Mouse (Mus musculus) left cerebral cortex, postnatal 25 days (tissue): ENCODE results near the gene Zfp219. TPM values are rescaled to one million over a fixed set of nuclear protein-coding genes. Genes with fewer than 3 reads are reported as not detected.

ENCODE experiments used
- DNase-seq, 2 experiments: peaks; one replicate each; pipeline ENCODE4 v3.0.0; 2022; ENCODE audit warnings: low spot score in 2 of 2, mixed read lengths in 1 of 2
- intact Hi-C: fragments of 180-260 bp; cut with DNase I; formaldehyde crosslinking; loops from one replicate; pipeline ENCODE4 v1.15.1; 2025
- total RNA-seq, 2 experiments: library from RNA; stranded (reverse); gene quantifications; 2 replicates each; pipeline ENCODE4 v1.2.3; 2021

Gene Zfp219
- total RNA-seq, 2 experiments from 2014 or later: 32.0 to 36.3 TPM

DNA sequence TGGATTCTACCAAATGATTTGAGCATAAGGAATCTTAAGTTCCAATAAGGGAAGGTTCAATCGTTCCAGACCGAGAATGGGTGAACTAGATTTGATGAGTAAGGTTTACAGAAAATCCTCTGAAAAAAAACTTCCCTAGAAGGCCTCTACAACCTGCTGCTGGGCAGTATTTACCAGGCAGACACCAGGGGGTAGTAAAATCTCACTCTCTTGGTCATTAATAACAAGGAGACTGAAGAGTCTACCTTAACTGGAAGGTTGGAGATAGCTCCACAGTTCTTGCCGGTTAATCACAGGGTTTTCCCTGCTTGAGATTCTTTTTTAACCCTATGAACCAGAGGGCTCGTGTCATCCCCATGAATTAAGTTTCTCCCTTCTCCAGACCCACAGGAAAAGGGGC lies 37.3 kb downstream of the Zfp219 start:
- intact Hi-C loops: no loop called here
- no peak for DNase-seq

DNA sequence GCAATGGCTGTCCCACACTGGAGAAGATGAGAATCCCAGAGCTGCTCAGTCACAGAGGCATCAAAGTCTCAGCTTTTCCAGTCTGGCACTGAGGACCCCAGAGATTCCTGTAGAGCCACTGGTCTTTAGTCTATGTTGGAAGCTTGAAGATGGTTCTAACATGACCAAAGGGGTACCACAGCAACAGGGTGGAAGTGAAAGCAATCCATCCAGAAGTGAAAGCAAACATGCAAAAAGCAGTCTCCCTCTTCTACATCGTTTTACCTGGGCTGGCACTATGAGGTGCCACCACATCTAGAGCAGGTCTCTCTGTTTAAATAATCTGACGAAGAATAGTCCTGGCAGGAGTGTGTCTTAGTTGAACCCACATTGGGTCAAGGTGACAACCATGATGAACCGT lies 41.3 kb downstream of the Zfp219 start:
- DNase-seq: no peak
- intact Hi-C loops: no loop called here

DNA sequence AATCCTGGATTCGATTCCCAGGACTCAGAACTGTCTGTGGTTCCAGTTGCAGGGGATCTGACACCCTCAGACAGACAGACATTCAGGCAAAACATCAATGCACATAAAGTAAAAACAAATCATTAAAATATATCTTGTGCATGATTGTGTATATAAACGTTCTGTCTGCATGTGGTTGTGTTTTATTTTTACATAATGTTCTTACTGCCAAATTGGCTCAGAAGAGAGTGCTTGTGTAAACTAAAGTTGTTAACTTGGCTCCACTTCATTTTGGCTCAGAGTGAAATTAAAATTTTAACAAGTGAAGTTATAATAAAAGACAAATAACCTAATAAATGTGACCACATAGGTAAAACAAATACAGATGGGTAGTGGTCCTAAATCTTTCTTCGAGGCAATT lies 53.1 kb downstream of the Zfp219 start:
- intact Hi-C loops: no loop called here
- DNase-seq: no peak

DNA sequence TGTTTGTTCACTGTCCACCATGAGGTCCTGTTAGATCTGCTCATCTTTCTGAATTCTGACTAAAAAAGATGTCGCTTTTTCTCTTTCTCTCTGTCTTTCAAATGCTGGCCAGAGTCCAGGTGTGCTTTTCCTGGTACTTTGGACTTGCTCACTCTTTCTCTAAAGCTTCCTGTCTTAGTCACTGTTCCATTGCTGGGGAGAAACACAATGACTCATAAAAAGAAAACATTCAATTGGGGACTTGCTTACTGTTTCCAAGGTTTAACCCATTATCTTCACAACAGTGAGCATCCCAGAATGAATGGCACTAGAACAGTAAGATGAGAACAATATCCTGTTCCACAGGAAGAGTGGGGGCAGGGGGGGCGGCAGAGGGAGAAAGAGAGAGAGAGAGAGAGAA lies 60.2 kb downstream of the Zfp219 start:
- no peak for DNase-seq
- intact Hi-C loops: no loop called here

Other genes with a start within 250 kb of the Zfp219 start
- gene Ang4, start 247.1 kb downstream of the Zfp219 start, total RNA-seq: not detected
- not detected for gene AY358078, start 220.7 kb downstream of the Zfp219 start, total RNA-seq
- not detected for gene Ear6, start 167.0 kb downstream of the Zfp219 start, total RNA-seq
- 10 to 100 TPM; 26.0 to 33.8 TPM for gene Mettl17, start 135.9 kb downstream of the Zfp219 start, total RNA-seq
- gene Slc39a2, start 127.8 kb downstream of the Zfp219 start, total RNA-seq: 1 to 10 TPM; 4.8 to 6.6 TPM
- gene Ndrg2, start 106.6 kb downstream of the Zfp219 start, total RNA-seq: 100 to 1,000 TPM; 694 to 748 TPM
- gene Tppp2, start 102.3 kb downstream of the Zfp219 start, total RNA-seq: not detected
- gene Rnase13, start 98.0 kb downstream of the Zfp219 start, total RNA-seq: under 1 TPM in 1 of 2 experiments, not detected in 1; 0.32 TPM
- 10 to 100 TPM; 26.3 to 28.5 TPM for gene Arhgef40, start 36.0 kb downstream of the Zfp219 start, total RNA-seq
- under 1 TPM in 1 of 2 experiments, not detected in 1; 0.60 TPM for gene Tmem253, start 5.1 kb downstream of the Zfp219 start, total RNA-seq
- gene Olfr221, start 21.7 kb upstream of the Zfp219 start, total RNA-seq: not detected
- gene Hnrnpc, start 83.3 kb upstream of the Zfp219 start, total RNA-seq: 100 to 1,000 TPM; 226 to 228 TPM
- 1 to 10 TPM; 2.4 to 2.8 TPM for gene Rpgrip1, start 90.0 kb upstream of the Zfp219 start, total RNA-seq
- gene Supt16, start 176.7 kb upstream of the Zfp219 start, total RNA-seq: 10 to 100 TPM; 50.5 to 52.0 TPM
- gene Chd8, start 237.0 kb upstream of the Zfp219 start, total RNA-seq: 100 to 1,000 TPM; 115 to 122 TPM